Mouse (Mus musculus) thymus, postnatal 0 days (tissue): Measurements from ENCODE around the gene Lins1. TPM values are rescaled to one million over a fixed set of nuclear protein-coding genes. Genes with fewer than 3 reads are reported as not detected.

Experiments
- DNase-seq: peaks from one replicate; pipeline ENCODE4 v3.0.0-alpha.2; 2015; ENCODE audit warnings: low spot score
- polyA plus RNA-seq: library from polyadenylated mRNA; unstranded; fragments of >200 nt; fragmentation: Nextera tagmentation; extraction: Ambion mirVana; gene quantifications from 2 replicates; pipeline ENCODE4 v1.2.1, GENCODE M21; 2015

The Lins1 gene
- polyA plus RNA-seq, 1 experiment from 2014 or later = 10.3 TPM

DNA sequence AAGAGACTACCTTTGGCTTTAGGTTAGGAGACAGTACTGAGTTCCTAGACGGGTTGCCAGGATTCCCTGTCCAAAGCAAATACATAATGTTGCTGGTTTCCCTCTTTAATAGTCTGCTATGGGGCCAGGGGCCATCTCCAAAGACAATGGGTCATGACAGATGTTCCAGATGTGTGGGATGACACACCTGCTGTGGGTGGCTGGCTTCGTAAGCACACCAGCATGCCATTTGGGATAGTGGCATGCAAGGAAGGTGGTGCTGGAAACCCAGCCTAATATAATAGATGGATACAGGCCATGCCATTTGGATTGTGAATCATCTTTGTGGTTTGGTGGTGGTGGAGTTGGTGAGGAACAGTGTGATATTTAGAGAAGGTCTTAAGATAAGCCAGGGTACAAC is 39.5 kb downstream of the Lins1 start:
- no peak for DNase-seq

DNA sequence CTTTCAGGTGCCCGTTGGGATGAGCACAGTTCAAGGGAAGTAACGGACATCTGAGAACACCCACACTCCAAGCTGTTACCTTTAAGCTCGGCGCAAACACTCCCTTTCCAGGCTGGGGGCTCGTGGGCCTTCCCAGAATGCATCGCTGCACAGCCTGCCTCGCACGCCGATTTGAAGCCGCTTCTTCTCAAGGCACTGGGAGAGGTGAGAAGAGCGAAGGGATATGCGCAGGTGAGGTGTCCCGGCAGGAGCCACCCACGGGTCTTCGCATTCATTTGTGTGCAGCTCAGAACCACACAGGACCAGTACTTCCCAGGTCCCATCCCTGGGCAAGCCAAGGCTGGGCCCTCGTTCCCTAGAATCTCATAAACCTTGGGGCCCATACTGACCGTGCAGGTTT is 43.7 kb downstream of the Lins1 start:
- DNase-seq = no peak

DNA sequence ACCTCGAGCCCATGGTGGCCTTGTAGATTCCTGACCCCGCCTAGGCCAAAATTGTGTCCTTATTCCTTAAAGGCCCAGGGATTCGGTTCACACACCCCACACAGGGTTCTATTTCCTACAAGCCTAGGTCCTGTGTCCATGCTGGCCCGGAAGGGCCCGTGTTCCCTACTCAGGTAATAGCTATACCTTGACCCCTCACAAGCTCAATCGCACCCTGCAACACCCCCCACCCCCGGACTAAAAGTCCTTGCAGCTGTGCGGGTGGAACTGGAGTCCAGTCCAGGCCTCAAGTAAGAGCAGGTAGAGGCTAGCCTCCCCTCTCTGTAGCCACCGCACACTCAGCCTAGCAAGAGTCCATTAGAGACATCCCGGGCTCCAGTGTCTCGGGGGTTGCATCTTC is 44.2 kb downstream of the Lins1 start:
- no peak for DNase-seq

DNA sequence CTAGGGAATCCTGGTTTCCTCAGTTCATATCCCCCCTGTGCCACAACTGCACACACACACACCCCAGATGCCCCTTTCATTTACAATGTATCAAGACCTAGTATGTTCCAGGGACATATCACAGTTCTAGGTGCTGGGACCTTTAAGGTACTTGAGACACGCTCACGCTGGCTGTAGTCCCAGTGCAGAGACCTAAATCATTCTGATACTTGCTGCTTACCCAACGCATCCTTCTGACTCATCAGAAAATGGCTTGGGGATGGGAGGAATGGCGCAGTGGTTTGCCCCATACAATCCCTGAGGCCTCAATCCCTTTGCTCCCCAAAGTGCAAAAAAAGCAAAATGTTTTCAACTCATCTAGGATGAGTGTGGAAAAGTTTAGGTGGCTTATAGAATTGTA is 44.8 kb downstream of the Lins1 start:
- DNase-seq = no peak

DNA sequence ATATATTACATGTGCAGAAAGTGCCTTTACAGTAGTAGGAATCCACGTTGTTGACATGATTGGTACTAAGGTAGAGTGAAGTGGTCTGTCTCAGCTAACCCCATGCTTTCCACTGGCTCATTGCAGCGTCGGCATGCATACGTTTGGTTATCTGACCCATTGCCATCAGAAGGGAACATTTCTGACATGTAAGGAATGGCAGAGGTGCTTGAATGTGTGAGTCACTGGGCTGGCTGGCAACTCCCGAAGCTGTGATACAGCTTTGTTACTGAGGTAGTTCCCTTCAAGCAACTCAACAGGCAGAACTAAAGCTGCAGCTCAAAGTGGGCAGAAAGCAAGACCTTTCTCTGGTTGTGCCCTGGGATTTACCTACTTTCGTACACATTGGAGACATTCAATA is 45.3 kb downstream of the Lins1 start:
- DNase-seq = no peak

DNA sequence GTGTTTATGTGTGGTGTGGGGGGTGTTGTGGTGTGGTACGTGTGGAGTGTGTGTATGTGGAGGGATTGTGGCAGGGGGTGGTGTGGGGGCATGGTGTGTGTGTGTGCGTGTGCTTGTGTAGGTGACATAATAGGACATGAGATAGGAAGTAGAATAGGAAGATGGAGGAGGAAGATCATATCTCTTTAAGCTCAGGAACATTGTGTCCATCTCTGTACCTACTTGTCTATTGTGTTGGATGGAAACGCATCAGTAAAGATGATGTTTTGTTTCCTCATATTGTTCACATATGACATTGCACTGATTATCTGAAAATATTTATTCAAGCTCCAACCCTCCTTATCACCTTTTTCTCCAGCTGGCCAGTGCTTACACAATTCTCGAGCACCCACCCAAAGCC is 47.7 kb downstream of the Lins1 start:
- DNase-seq = no peak

DNA sequence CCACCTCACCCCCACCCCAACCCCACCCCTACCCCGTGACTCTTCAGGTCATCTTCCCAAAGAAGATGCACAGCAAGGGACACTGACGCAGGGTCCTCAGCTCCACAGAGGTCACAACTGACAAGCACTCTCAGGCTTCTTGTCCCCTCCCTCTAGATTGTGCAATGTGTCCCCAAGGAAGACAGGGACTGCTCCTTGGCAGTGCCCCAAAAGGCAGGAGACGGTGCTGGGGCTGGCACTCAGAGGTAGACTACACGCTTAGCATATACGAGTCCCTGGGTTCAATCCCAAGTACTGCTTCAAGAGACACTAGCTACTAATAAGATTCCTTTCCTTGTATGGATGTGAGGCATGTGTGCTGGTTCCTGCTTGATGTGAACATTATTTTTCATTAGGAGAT is 51.3 kb downstream of the Lins1 start:
- DNase-seq = no peak

DNA sequence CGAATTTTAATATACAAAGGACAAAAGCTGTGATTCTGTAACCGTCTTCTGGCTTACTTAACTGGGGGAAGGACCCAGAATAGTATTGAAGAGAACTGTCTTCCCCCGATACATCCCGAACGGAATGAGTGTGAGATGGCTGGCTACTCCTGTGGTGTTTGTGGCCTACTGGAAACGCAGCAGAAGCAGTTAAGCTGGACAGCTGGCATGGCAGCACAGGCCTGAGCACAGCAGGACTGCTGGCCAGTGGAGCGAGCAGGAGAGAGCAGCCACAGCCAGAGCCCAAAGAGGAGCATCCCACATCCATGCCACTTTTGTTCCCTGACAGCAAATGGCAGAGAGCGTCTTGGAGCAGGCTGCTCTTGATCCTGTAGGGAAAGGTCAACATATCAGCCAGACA is 51.7 kb downstream of the Lins1 start:
- no peak for DNase-seq

DNA sequence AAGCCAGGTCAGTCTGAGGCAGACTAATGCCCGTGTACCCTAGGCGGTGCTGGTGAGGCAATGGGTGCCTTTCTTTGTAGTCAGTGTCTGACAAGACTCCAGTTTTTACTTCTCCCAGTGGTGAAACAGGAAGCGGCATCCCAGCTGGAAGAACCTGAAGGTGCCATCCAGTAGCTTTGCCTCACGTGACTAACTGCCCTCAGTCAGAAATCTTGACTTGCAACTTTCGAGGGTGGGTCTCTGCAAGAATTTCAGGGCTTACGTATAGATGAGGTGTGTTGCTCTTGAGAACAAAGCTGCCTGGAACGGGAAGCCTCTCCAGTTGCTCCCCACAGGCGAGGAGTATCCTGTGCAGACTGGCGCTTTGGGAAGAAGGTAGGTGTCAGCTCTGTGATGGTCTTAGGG is 53.7 kb downstream of the Lins1 start, which contains the start of gene Cers3:
Gene Cers3 (plus strand): TSS at position 128 of the 405 bp plus-strand sequence.
- DNase-seq = no peak

DNA sequence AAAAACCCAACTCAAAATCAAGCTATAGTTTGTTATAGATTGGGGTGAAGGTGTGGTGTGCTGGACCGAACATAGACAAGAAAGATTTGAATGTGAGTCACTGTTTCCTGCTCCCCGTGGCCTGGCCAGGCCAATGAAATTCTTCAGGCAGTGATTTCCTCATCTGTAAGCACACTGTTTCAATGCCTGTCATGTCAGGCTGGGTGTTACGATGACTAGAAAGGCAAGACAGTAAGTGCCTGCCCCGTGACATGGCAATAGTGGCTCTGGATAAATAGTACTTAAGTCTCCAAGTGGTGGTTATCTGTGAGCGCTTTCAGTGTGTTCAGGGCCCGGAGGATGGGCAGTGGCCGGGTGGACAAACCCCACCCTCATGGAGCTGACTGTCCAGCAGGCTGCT is 57.3 kb downstream of the Lins1 start:
- no peak for DNase-seq

DNA sequence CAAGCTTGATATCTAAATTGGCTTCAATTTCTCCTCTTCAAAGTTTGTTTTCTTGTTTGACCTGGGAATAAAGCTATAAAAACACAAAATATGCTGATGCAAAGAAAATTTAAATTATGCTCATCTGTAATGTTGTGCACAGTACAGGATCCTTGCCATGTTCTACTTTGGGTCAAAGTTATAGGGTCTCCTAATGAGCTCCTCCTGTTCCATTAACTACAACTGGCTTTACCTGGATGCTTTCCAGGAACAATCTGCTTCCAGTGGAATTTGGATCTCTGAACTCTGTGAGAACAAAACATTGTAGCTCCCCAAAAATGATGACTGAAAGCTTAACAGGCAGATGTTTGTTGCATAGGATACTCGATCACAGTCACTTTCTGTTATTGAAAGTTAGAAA is 60.3 kb downstream of the Lins1 start:
- no peak for DNase-seq

DNA sequence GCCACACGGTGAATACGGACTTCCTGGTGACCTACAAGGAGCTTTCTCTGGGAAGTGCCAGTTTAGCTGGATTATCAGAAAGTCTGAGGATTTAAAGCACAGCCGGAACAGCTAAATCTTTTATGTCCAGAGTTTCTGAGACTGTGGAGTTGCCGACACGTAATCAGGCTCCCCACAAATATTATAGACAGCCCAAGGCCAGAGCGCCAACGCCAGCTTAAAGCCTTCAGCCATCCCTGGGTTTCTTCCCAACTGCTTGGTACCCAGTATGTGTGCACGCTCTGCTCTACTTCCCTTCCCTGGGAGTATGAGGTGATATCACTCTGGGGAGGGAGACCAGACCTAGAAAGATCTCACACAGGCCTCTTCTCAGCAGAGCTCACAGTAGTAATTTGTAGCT is 64.1 kb downstream of the Lins1 start:
- no peak for DNase-seq

DNA sequence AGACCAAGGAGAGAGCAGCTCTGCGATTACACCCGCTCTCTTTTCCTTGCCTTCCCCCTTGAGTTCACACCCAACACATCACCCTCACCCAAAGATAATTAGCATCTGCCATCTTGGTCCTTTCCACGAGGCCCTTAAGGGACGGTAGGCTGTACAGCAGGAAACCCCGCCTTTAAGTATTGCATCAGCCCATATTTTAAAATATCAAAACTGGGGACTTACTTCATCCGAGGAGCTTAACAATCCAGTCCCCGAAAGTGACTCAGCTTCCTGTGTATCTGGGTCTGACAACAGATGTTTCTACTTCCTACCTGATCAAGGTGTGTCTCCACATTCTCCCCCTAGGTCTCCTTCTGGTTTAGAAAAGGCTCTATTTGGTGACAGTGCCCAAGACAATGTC is 65.9 kb downstream of the Lins1 start:
- DNase-seq = no peak

Other genes with a start within 250 kb of the Lins1 start
- 9.5 and 9.8 TPM in 2 replicates for gene Asb7, start 293 bp upstream of the Lins1 start, polyA plus RNA-seq
- 2.3 and 2.7 TPM in 2 replicates for gene Cers3, start 53.6 kb downstream of the Lins1 start, polyA plus RNA-seq
- 0.82 and 1.2 TPM in 2 replicates for gene Adamts17, start 149.8 kb downstream of the Lins1 start, polyA plus RNA-seq